Mouse (Mus musculus) CD8-positive naive resting alpha-beta T cell, adult 2 months (primary cell): ENCODE results near the gene Irf2bpl.

Experiments
- DNase-seq, 2 experiments: peaks; one replicate each; pipeline ENCODE4 v3.0.0; 2022; ENCODE audit warnings: low read depth in 2 of 2, low spot score in 2 of 2

Gene Irf2bpl

DNA sequence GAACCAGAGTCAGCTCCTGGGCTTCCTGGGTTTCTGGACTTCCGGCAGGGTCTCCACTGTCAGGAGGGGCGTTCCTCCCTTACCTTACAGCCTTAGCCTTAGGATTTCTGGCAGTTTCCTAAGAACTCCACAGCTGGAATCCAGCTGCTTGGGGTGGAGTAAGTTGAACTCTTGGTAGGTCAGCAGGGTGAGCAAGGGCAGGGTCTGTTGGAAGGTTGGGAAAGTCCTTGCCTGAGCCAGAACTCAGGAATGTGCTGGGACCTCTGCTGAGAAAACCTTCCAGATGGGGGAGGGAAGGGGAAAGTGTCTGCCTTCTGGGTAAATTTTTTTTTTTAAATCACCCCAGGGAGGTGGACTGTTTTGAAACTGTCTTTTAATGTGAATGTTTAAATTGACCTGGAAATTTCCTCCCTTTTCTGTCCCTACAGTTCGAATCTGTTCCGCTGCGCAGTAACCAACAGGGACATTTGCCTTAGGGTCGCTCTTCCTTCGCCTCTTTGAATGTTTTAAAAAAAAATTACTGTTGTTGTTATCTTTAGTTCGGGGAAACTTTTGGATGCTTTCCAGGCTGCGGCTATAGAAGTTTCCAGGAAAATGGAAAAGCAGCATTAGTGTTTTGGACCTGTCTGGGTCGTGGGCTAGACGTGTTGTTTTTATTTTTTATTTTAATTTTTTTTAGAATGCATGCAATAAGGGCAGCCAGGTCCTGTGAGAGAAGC, 15.0 kb upstream of the Irf2bpl start:
- no peak for DNase-seq

DNA sequence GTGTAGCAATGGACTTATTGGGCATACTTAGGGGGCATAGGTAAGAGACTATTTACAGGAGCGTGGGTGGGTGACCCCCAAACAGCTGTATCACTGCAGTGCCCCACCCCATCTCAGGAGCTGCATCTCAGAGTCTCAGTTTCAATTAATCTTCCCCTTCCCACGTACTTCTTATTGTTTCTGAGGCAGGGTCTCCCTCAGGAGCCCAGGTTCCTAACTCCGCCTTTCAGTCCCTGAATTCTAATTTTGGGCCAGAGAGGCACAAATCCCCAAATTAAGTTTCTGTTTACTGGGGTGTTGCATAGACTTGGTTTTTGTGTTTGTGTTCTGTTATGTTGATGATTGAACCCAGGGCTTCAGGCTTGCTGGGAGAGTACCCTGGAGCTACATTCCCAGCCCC, 13.8 kb upstream of the Irf2bpl start:
- no peak for DNase-seq

DNA sequence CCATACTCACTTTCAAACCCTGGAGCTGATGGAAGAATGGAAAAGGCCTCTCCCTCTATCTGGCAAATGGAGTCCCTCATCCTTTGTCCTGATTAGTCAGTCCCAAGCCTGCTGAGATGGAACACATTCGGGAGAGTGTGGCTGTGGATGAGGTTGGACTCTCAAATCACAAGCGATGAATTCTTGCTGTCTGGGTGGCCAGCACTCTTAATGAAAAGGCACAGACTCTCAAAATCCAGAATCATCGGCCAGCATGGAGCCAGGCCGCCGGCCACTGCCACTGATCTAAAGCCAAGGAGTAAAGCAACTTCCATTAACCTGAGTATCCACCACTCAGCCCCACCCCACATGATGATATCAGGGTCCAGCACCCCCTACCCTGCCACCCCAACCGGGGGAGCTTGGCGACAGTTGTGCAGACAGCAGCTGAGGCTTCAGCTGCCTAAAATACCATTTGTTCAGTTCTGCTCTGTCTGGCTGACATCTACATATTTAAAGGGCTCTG, 13.2 kb upstream of the Irf2bpl start:
- DNase-seq, result no peak

DNA sequence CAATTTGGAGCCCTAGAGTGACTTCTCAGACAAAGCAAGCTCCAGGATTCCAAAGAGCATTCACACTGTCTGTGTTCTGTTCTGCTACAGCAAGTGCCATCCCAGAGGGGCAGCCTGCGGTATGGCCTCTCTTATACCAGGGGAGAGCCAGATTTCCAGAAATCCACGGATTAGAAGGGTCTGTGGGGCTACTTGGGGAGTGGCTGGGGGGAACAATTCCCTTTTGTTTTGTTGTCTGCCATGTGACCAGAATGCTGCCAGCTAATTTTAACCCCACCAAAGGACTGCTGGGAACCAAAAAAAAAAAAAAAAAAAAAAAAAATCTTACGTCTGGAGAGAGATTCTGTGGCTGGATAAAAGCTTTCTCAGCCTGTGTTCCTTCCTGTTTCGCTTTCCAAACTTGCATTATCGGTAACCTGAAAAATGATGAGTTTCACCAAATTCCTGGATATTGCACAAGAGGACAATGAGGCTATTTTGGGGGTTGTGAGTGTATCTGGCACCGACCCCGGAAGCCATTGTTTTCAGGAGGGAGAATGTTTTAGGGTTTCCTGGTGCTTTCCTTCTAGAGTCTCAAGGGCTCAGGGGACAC, 12.4 kb upstream of the Irf2bpl start:
- no peak for DNase-seq

DNA sequence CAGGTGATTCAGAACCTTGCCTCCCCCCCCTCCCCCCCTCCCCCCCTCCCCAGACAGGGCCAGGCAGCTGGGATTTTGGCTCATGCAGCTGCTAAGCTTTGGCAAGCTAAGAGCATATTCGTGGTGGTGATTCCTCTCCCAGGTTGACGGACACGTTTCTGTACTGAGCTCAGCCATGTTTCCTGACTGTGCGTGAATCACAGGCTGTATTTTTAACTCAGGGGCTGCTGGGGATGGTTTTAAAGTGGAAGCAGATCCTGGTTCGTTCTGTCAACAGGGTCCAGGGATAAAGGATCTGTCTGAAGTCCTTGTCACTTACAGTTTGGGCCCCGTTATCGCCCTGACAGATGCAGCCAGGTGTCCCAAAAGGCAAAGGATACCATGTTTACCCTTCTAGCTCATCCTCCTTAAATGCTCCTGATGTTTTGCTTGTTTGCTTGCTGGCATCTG, 11.9 kb upstream of the Irf2bpl start:
- DNase-seq, result no peak

DNA sequence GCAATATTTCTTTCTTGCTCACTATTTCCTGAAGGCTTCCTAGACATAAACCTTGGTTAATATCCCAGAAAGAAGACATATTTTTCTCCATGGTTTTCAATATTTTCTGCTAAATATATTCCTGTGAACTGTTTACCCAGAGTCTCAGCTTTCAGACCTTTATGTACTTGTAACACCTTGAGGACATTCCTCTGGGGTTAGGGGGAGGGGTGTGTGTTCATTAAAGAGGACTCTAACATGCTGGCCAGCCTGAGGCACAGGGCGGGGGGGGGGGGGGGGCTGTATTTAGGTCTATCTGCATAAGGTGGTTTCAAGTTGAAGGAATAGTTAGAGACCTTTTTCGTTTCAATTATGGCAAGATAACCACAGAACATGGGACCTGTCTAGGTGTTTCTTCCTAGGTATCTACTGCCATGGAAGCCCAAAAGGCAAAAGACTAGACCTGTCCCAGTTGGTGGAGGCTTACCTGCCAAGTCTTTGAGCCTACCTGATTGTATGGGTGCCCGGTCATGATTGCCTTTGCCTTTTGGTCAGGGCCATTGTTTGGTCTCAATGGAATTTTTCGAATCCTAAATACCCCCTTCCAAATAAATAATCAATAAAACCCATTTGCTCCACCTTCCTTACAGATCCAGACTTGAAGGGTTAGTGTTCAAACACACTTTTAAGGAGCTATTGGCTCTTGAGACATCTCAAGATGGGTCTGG, 11.3 kb upstream of the Irf2bpl start:
- no peak for DNase-seq

DNA sequence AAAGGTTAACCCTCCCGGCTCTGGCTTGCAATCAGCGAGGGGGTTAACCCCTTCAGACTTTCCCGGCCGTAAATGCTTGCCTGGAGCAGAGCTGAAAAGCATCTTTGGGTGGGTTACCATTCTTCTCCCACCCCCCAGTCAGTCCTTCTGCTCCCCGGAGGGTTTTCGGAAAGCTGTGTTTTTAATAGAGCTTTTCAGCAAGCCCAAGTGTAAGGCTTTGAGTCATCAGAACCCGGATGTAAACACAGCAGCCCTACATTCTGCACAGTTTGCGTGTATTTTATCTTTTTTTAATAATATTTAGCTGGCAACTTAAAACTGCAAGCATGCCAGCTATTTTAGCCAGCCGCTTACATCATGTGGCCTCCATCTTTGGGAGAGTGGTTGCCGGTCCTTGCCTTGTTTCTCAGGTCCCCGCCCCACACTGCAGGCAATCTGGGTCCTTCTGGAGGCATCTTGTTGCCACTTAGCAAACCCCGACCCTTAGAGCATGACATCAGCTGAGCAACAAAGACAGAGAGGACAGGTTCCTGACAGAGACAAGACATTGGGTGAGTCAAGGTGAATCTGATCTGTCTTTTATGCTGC, 10.3 kb upstream of the Irf2bpl start:
- peak; percentile 32 to 34 for DNase-seq

DNA sequence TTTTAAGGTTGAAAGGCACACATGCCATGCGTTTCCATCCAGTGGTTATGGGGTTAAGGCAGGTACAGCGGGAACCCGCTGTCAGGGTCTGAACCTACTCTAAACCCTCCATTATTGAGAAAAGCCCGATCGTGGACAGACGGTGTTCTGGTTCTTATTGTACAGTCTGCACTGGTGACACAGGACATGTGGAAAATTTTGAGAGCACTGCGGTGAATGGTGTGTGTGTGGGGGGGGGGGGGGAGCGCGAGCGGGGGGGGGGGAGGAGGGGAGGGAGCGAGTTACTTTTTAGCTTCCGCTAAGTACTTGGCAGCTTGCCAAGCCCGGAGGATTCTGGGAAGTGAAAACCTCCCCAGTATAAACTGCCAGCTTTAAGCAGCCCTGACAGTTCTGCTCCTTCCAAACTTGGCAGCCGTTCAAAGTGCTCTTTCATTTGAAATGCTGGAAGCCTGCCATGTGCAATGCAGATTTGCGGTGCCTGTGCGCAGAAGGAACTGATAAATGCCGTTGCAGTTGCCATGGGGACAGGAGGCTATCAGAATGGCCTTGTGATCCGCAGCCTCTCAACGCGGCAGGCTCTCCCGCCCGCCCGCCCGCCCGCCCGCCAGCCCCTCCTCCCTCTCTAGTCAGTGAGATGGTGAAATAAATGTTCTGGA, 9.7 kb upstream of the Irf2bpl start:
- peak; percentile 97 to 98 for DNase-seq

DNA sequence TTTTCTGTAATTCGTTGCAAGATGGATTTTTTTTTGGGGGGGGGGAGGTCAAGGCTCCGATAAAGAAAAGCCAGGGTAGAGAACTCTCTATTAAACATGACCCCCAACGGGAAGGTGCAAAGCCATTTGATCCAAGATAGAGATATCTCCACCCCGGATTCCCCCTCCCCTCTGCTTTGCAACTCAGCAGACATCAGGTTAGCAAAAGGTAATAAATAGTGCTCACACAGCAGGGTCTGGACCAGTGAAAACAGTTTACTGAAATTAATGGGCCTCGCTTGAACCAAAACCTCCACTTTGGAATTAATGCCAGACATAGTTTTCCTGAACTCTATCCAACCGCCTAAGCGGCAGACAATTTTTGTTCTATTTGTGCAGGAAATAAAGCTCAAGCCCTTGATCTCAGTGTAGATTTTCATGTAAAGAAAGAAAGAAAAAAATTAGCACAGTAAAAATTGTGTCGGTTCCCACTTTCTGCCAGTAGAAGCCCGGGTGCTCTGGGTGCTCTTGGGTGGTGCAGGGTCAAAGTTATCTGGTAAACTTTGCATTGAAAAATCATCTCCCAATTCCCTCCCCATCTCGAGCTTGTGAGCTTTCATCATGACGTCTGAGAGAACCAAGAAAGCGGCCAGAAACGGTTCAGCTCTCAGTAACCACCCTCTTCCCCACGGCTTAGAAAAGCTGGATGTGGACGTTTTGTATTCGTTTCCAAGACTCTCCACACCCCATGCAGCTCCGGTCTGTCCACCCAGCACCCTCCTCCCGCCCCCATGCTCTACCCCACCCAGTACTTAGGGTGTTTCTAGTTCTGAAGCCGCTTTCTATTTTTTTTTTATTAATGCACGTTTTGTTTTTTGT, 9.0 kb upstream of the Irf2bpl start:
- DNase-seq, result no peak

DNA sequence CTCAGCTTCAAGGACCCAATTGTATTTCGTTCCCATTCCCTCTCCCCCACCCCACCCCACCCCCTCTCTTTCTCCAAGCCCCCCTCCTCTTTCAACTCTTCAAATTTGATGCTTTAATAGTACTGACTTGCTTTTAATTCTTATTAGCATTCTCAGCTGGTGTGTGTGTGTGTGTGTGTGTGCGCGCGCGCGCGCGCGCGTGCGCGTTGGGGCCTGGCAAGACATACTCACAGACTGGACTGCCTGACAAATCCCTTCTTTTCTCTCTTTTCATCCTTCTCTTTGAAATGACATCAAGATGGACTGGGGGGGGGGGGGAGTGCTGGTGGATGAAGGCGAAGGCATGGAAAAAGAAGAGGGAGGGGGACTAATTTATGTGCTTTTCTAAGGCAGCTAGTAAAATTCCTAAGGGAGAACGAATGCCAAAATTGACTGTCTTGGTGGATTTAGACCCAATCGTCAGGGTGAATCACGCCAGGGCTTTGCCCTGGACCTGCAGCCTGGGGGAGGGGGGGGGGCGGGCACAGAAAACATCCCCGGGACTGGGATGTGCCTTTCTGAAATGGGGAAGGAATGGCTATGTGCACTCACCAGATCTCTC, 8.2 kb upstream of the Irf2bpl start:
- DNase-seq, result no peak

DNA sequence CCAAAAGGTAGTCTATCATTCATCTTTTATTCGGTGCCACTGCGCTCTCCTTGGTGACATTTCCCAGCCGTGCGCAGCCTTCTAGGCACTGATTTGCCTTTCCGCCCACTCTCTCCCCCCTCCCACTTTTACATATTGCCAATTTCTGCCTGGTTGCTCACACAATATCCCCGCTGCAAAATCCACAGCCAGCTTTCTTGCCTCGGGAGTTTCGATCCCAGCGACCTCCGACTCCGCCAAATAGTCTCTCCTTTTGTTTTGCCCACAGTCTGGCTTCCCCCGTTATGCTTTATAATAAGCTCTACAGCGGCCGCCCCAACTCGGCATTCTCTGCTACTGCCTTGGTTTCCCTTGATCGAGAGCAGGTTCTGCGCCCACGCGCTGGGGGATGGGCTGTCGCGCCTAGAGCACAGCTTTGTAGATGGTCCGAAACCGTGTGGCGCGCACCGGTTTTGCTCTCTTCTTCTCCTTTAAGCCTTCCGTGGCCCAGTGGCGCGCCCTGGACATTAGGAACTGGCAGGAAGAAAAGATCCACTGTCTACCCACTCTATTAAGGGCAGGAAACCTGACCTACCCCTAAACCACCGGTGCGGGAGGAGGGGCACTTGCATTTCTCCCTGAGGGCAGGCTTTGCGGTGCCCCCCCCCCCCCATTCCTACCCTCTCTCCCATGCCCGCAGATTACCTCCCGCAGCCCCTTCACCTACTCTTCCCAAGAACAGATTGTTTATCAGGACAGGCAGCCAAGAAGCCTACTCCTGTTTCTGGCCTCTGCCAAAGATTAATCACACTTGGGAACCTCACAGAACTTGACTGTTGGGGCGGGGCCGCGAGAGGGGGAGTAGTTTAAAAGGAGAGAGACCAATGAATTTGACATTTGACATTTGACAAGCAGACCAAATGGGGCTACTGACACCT, 7.4 kb upstream of the Irf2bpl start:
- peak; percentile 55 to 74 for DNase-seq

DNA sequence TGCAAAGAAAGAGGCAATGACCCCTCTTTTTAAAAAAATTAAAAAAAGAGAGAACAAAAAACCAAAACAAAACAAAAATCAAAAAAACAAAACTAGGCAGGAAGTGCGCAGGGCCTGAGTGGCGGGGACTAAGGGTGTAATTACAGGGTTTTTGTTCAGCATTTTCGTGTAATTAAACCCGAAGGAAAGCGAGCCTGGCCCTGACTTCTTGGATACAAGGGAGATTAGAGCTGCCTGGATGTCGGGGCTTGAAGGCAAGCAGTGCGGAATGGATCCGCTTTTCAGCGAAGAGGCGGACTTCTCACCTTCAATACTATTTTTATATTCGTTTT, 6.8 kb upstream of the Irf2bpl start:
- peak; percentile 45 to 49 for DNase-seq

DNA sequence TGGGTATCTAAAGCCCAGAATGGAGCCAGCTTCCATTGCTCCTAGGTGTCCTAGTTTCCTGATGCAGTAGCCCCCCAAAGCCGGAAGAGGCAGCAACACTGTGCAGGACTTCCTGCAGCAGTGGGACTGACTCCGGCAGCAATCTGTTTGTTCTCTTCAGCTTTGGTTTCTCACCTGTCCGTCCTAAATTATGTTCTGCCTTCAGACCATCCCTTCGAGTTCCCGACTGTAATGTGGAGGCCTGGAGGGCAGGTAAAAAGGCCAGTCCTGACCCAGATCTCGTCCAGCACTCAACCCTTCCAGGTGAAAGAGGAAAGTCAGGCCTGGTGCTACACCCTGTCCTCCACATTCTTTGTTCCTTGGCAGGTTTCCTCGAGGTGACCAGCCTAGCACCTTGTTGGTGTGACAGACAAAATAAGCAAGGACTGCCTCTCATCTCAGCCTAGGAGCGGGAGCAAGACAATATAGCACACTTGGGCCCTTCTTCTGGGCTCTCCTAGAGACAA, 6.3 kb upstream of the Irf2bpl start:
- DNase-seq, result peak in 1 of 2 experiments; percentile 34

DNA sequence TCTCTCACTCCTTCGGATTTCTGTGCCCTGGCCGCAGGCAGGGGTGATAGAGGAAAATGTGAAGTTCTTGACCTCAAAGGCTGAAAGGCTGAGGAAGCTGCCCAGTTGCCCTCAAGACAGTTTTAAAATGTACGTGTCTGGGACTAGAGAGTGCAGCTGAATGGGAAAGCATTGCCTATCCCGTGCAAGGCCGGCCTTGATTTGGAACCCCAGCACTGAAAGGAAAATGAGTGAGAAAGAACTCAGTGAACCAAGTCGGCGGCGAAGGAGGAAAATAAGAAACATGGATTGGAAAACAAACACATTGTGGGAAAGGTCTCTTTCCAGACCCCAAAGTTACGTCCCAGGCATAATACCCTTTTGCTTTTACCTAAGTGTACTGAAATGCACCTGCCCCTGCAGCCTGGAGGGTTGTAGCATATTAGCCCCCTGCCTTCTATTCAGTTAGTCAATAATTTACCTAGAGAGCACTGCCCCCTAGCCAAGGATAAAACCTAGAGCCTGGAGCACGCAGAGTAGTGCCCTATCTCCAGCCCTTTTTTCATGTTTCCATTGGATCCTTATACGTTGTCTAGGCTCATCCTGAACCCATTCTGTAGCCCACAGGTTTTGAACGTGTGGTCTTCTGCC, 5.6 kb upstream of the Irf2bpl start:
- DNase-seq, result no peak

DNA sequence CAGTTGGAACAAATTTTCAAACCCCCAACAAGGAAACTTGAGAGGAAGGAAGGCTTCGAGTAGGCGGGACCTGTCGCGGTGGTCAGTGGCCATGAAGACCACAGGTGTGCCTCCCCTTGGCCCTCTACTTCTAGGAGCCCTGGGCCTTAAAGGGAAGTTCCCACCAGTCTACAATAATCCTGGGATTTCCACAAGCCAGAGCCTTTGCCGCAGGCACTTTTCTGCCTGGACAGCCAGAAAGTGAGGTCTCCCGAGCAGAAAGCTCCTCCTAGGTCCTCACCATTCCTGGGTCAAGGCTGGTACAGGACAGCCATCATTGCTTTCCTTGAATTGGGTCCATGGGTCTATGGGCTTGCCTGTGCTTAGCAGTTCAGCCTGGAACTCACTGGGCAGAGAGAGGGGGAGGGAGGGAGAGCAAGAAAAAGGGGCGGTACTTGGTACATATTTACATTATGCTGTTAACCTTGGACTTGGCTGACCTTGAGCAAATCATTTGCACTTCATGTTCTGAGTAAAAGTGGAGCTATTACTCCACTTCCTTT, 4.6 kb upstream of the Irf2bpl start:
- DNase-seq, result no peak

DNA sequence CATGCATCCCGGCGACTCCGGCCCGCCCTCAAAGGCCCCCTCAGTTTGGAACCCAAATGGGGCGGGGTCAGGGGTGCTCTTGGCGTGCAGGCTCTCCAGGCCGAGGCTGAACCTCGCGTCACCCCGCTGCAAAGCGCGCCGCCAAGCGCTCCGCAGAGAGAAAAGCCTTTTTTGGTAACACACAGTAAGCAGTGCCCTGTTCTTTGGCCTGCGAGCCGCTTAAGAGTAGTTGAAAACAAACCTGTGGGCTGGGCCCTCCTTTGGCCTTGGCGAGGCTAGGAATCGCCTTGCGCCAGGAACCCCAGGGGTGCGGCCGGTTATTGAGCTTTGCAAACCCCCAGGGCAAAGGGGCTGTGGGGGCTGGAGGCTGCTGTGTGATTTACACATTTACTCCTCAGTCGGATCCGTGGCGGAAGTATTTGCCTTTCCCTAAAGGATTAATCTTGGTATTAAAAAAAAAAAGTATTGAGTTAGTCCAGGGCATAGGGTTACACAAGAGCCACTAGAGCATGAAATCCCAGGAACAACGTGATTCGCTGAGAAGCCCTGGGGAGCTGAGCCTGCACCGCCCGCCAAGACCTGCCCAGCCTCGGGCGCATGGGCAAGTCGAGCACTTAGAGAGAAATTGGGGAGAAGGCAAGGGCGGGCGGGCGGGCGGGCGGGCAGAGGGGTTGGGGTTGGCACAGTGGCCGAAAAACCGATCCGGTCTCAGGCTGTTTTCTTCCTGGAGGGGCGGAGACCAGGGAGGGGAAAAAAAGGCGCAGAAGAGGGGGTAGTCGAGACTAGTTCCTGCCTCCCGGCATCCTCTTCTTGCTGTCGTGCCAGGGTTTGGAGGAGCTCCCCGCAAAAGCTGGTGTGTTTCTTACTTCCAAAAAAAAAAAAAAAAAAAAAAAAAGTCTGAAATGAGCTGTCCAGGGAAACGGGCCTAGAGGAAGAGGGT, 3.8 kb upstream of the Irf2bpl start:
- DNase-seq, result peak; percentile 46 to 54
